Mouse (Mus musculus): Measurements from ENCODE around the gene Prss38. TPM values are rescaled to one million over a fixed set of nuclear protein-coding genes. Genes with fewer than 3 reads are reported as not detected.

Gene Prss38
- polyA plus RNA-seq, 1 experiment, result not detected

- Histone ChIP-seq H3K4me1 (no peaks in the 10 kb centered on the region), H3K4me3 (replicated peaks) (no peak overlapping the region), H3K9me3 (peaks cover 13% of the 10 kb centered on the region), H3K27me3 (replicated peaks) (peaks cover 59% of the 10 kb centered on the region), H3K36me3 (replicated peaks; ENCODE audit: low read length) (no peaks in the 10 kb centered on the region)
- TF ChIP-seq FLI1 (IDR thresholded peaks at IDR 0.05; ENCODE audit: low read length), result no peak
- no peak for TF ChIP-seq GATA1 (IDR thresholded peaks at IDR 0.05; ENCODE audit: borderline replicate concordance, low read length)
Observed at GRCm38 (mm10) chr11:59356874-59357289, 18.6 kb downstream of the Prss38 start.

- Histone ChIP-seq H3K4me3 (replicated peaks) (no peak overlapping the region), H3K27me3 (replicated peaks) (peaks cover 58% of the 10 kb centered on the region), H3K4me1 (no peaks in the 10 kb centered on the region), H3K36me3 (replicated peaks; ENCODE audit: low read length) (no peaks in the 10 kb centered on the region), H3K9me3 (peaks cover 13% of the 10 kb centered on the region)
- TF ChIP-seq FLI1 (IDR thresholded peaks at IDR 0.05; ENCODE audit: low read length) (no peak), GATA1 (IDR thresholded peaks at IDR 0.05; ENCODE audit: borderline replicate concordance, low read length) (no peak)
Observed at GRCm38 (mm10) chr11:59354793-59355192, 20.7 kb downstream of the Prss38 start.

- TF ChIP-seq GATA1 (IDR thresholded peaks at IDR 0.05; ENCODE audit: borderline replicate concordance, low read length), result no peak
- no peak for TF ChIP-seq FLI1 (IDR thresholded peaks at IDR 0.05; ENCODE audit: low read length)
- H3K9me3 ChIP-seq, result peaks cover 13% of the 10 kb centered on the region
- peaks cover 65% of the 10 kb centered on the region for H3K27me3 ChIP-seq (replicated peaks)
- no peaks in the 10 kb centered on the region for H3K36me3 ChIP-seq (replicated peaks; ENCODE audit: low read length)
- H3K4me3 ChIP-seq (replicated peaks), result no peak overlapping the region
- no peaks in the 10 kb centered on the region for H3K4me1 ChIP-seq
Observed at GRCm38 (mm10) chr11:59350326-59350725, 25.1 kb downstream of the Prss38 start.

GRCm38 (mm10) chr11:59346166-59346910, 29.1 kb downstream of the Prss38 start:
- Histone ChIP-seq H3K4me1 (no peaks in the 10 kb centered on the region), H3K4me3 (replicated peaks) (no peak overlapping the region), H3K36me3 (replicated peaks; ENCODE audit: low read length) (no peaks in the 10 kb centered on the region), H3K27me3 (replicated peaks) (peaks cover 89% of the 10 kb centered on the region), H3K9me3 (peaks cover 18% of the 10 kb centered on the region)
- no peak for TF ChIP-seq FLI1 (IDR thresholded peaks at IDR 0.05; ENCODE audit: low read length)
- TF ChIP-seq GATA1 (IDR thresholded peaks at IDR 0.05; ENCODE audit: borderline replicate concordance, low read length), result no peak

- no peak for TF ChIP-seq GATA1 (IDR thresholded peaks at IDR 0.05; ENCODE audit: borderline replicate concordance, low read length)
- TF ChIP-seq FLI1 (IDR thresholded peaks at IDR 0.05; ENCODE audit: low read length), result no peak
- peaks cover 19% of the 10 kb centered on the region for H3K9me3 ChIP-seq
- H3K4me3 ChIP-seq (replicated peaks), result no peak overlapping the region
- H3K36me3 ChIP-seq (replicated peaks; ENCODE audit: low read length), result no peaks in the 10 kb centered on the region
- no peaks in the 10 kb centered on the region for H3K4me1 ChIP-seq
- peaks cover 78% of the 10 kb centered on the region for H3K27me3 ChIP-seq (replicated peaks)
Observed at GRCm38 (mm10) chr11:59342956-59343355, 32.5 kb downstream of the Prss38 start.

GRCm38 (mm10) chr11:59338736-59339120, 36.7 kb downstream of the Prss38 start:
- TF ChIP-seq GATA1 (IDR thresholded peaks at IDR 0.05; ENCODE audit: borderline replicate concordance, low read length) (no peak), FLI1 (IDR thresholded peaks at IDR 0.05; ENCODE audit: low read length) (no peak)
- peaks cover 6% of the 10 kb centered on the region; the same call in 1 of the 2 replicates for H3K9me3 ChIP-seq
- no peak overlapping the region for H3K4me3 ChIP-seq (replicated peaks)
- H3K4me1 ChIP-seq, result no peaks in the 10 kb centered on the region
- peaks cover 74% of the 10 kb centered on the region for H3K27me3 ChIP-seq (replicated peaks)
- no peaks in the 10 kb centered on the region for H3K36me3 ChIP-seq (replicated peaks; ENCODE audit: low read length)

GRCm38 (mm10) chr11:59337955-59338735, 37.3 kb downstream of the Prss38 start:
- H3K27me3 ChIP-seq (replicated peaks), result peaks cover 73% of the 10 kb centered on the region

GRCm38 (mm10) chr11:59336381-59336780, 39.1 kb downstream of the Prss38 start:
- Histone ChIP-seq H3K27me3 (replicated peaks) (peaks cover 70% of the 10 kb centered on the region), H3K36me3 (replicated peaks; ENCODE audit: low read length) (no peaks in the 10 kb centered on the region), H3K4me1 (no peaks in the 10 kb centered on the region), H3K4me3 (replicated peaks) (no peak overlapping the region), H3K9me3 (peaks cover 1% of the 10 kb centered on the region; the same call in 1 of the 2 replicates)
- TF ChIP-seq GATA1 (IDR thresholded peaks at IDR 0.05; ENCODE audit: borderline replicate concordance, low read length), result no peak
- TF ChIP-seq FLI1 (IDR thresholded peaks at IDR 0.05; ENCODE audit: low read length), result no peak

More at GRCm38 (mm10) chr11:59337955-59338735, 37.3 kb downstream of the Prss38 start:
- no peak overlapping the region for H3K4me3 ChIP-seq (replicated peaks)
- no peaks in the 10 kb centered on the region for H3K36me3 ChIP-seq (replicated peaks; ENCODE audit: low read length)
- H3K4me1 ChIP-seq, result no peaks in the 10 kb centered on the region
- TF ChIP-seq FLI1 (IDR thresholded peaks at IDR 0.05; ENCODE audit: low read length) (no peak), GATA1 (IDR thresholded peaks at IDR 0.05; ENCODE audit: borderline replicate concordance, low read length) (no peak)
- H3K9me3 ChIP-seq, result peaks cover 6% of the 10 kb centered on the region; the same call in 1 of the 2 replicates

- no peak overlapping the region for H3K4me3 ChIP-seq (replicated peaks)
- H3K9me3 ChIP-seq, result no peaks in the 10 kb centered on the region
- no peaks in the 10 kb centered on the region for H3K36me3 ChIP-seq (replicated peaks; ENCODE audit: low read length)
- no peaks in the 10 kb centered on the region for H3K4me1 ChIP-seq
- peaks cover 73% of the 10 kb centered on the region for H3K27me3 ChIP-seq (replicated peaks)
- no peak for TF ChIP-seq FLI1 (IDR thresholded peaks at IDR 0.05; ENCODE audit: low read length)
- no peak for TF ChIP-seq GATA1 (IDR thresholded peaks at IDR 0.05; ENCODE audit: borderline replicate concordance, low read length)
Observed at GRCm38 (mm10) chr11:59335942-59336341, 39.5 kb downstream of the Prss38 start.

- Histone ChIP-seq H3K36me3 (replicated peaks; ENCODE audit: low read length) (no peaks in the 10 kb centered on the region), H3K9me3 (no peaks in the 10 kb centered on the region), H3K4me1 (no peaks in the 10 kb centered on the region; the same call in 1 of the 2 replicates), H3K4me3 (replicated peaks) (no peak overlapping the region), H3K27me3 (replicated peaks) (peaks cover 76% of the 10 kb centered on the region)
- TF ChIP-seq FLI1 (IDR thresholded peaks at IDR 0.05; ENCODE audit: low read length), result no peak
- TF ChIP-seq GATA1 (IDR thresholded peaks at IDR 0.05; ENCODE audit: borderline replicate concordance, low read length), result no peak
Observed at GRCm38 (mm10) chr11:59335150-59335549, 40.3 kb downstream of the Prss38 start.

All from megakaryocyte, embryonic 14.5 days (primary cell).